Mouse (Mus musculus) mesoderm, embryonic 11.5 days (tissue): ENCODE data around the gene Agpat2.

Source experiments
- DNase-seq: peaks from one replicate; pipeline ENCODE4 v3.0.0-alpha.2; 2012; ENCODE audit warnings: low read depth, low spot score

Gene Agpat2

GRCm38 (mm10) chr2:26626081-26626480, 21.9 kb upstream of the Agpat2 start:
- DNase-seq, result no peak

GRCm38 (mm10) chr2:26625419-26625818, 21.2 kb upstream of the Agpat2 start:
- DNase-seq, result no peak

DNA sequence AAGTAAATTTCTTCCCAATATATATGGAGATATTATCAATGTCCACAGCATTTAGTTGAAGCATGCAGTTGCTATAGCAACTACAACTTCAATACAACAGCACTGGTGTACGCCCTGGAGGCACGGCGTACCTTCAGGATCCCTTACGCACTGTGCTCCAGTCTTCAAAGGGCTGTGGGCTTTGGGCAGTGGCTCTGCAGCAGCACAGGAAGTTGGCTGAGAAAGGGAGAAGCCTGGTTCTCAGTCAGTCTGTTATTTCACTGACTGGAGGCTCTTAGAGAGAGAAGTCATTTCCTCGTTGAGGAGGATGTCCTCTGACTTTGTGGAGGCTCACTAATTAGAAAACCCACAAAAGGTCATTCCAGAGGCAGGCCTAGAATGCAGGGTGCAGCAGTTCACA, 18.8 kb upstream of the Agpat2 start:
- no peak for DNase-seq

DNA sequence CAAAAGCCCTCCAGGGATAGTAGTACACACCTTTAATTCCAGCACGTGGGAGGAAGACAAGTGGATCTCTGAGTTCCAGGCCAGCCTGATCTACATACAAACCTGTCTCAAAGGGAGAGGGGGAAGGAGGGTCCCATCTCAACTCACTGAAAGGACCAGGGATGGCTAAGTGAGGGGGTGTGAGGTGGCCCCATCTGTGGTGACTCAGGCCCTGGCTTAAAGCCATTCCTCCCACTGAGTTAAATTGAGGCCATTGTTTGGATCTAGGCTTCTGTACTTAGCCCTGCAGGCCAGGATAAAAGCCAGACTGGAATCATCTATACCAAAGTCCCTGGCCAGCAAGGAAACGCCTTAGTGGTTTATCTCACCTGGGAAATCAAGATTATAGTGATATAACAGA, 17.0 kb upstream of the Agpat2 start:
- no peak for DNase-seq

GRCm38 (mm10) chr2:26617928-26618327, 13.7 kb upstream of the Agpat2 start:
- DNase-seq, result no peak

GRCm38 (mm10) chr2:26617331-26617730, 13.1 kb upstream of the Agpat2 start:
- DNase-seq, result no peak

DNA sequence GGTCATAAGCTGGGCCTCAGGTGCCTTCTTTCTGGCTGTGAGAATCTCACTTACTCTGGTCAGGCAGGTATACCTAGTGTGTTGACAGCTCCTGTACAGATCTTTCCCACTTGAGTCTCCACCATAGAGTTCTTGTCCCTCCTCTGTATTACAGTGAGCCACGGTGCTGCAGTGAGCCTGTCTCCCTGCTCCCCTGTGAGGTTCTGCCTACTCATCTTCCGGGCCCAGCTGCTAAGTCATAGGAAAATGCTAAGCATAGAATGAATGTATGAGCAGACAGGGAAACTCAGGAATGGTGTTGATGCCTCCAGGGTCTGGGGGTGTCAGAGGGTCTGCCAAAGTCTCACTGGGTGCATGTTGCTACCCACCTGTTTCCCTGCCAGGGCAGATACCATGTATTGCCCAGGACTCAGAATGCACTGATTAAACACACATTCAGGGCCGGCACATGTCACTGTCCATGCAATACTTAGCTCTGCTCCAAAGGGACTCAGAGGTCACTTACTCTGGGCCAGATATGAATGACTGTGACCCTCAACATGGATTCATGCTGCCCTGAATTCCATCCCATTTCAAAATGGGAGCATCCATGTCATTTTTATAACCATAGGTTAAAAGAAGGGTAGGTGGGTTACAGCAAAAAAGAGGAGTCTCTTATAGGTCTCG, 11.4 kb upstream of the Agpat2 start:
- no peak for DNase-seq

- no peak for DNase-seq
Measured at GRCm38 (mm10) chr2:26614903-26615302, 10.7 kb upstream of the Agpat2 start.

- no peak for DNase-seq
Measured at GRCm38 (mm10) chr2:26611896-26612295, 7.7 kb upstream of the Agpat2 start.

GRCm38 (mm10) chr2:26611054-26611453, 6.8 kb upstream of the Agpat2 start:
- no peak for DNase-seq

DNA sequence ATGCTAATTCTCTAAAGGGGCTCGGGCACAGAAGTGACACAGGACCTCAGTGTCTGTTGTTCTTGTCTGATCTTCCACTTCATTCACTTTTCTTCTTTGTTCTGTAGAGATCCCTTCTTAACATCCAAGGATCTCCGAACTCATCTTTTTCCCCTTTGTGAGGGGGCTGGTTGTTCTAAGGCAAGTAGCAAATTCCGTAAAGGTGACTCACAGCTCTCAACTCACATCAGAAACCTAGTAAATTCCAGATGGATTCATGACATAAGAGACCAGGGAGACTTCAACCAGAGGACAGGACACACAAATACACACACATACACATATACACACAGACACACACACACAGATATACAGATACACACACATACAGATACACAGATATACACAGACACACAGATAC, 6.3 kb upstream of the Agpat2 start:
- no peak for DNase-seq

DNA sequence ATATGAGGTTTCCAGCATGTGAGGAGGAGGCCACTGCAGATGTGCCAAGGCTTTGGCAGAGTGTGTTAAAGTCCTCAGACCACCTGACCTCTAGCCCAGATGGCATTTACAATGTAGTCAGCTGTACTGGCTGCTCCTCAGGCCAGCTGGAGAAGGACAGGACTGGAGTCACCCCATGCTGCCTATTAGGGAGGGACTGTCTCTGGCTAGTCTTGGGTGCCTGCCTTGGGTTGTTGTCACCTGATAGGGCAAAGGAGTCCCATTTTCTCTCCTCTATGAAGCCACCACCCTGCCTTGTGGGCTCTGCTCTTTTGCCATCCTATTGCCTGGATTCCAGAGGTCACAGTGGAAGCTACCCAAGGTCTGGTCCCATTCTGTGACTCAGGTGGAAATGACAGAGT, 5.0 kb upstream of the Agpat2 start:
- DNase-seq, result no peak

DNA sequence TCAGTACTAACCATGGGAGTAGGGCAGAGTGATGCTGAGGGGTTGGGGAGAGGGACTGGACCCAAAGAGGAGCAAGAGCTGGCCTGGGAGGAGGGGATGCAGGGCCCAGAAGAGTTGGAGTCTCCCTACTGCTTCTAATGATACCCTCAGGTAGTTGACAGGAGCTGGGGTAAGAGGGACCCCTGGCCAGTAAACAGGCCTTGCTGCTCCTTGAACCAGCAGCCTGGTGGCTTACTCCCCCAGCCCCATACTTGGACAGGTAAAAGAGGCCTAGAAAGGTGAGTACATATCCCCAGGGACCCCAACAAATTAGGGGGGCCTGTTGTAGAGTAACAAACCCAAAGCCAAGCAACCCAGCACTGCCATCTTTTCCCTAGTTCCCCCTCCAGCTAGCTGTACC, 4.6 kb upstream of the Agpat2 start:
- DNase-seq, result no peak

GRCm38 (mm10) chr2:26607056-26607910, 3.1 kb upstream of the Agpat2 start:
- no peak for DNase-seq

DNA sequence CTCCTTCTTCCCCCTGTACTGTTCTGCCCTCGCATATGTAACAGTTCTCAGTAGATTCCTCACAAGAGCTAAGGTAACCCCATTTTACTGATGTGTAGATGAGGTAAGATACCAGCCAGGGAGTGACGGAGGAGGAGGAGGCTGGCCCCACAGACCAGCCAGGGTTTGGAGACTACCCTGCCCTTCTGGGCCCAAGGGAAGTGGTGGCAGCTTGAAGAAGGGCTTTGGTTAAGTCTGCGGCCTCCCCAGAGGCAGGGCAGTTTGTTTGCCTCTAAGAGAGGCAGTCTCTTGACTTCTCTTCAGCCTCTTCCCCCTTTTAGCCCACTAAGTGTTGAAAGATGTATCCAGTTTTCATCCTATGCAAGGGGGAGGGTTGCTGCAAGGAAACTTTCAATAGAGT, 2.4 kb upstream of the Agpat2 start:
- no peak for DNase-seq

GRCm38 (mm10) chr2:26605331-26605730, 1.1 kb upstream of the Agpat2 start:
- DNase-seq, result no peak

DNA sequence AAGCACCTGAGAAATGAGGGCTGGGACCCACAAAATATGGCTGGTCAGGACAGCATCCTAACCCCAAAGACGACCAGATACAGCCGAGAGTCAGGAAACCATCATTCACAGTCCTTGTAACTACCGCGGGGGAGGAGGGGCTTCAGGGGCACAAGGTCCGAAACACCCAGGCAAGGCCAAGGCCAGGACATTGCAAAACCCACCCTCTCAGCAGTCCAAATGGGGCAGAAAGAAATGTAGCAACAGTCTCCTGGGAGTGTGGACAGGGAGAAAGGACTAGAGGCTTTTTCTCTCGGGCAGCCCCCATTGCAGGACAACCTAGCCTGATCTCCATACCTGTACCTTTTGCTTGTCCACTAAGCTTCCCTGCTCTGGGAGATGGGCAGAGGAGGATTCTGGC, 1.1 kb downstream of the Agpat2 start:
- DNase-seq, result no peak

- DNase-seq, result no peak
Measured at GRCm38 (mm10) chr2:26602631-26603030, 1.6 kb downstream of the Agpat2 start.

- DNase-seq, result no peak
Measured at GRCm38 (mm10) chr2:26601595-26601994, 2.6 kb downstream of the Agpat2 start.

DNA sequence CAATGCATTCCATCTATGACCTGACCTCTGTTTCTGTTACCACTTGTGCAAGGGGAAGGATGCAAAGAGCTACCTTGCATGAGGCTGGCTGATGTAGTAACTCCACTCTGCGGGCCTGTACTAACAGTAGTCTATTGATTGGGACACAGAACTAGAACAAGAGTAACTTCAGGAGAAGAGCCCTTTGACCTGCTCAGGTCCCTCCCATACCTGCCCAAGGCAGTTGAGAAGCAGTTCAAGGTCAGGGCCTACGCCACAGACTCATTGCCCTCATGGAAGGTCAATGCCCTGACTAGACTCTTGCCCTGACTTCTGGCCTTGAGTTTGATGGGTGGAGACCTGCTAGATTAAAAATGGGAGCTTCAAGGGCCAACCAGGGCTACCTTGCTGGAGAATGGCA, 3.6 kb downstream of the Agpat2 start:
- no peak for DNase-seq

GRCm38 (mm10) chr2:26599965-26600364, 4.3 kb downstream of the Agpat2 start:
- no peak for DNase-seq

DNA sequence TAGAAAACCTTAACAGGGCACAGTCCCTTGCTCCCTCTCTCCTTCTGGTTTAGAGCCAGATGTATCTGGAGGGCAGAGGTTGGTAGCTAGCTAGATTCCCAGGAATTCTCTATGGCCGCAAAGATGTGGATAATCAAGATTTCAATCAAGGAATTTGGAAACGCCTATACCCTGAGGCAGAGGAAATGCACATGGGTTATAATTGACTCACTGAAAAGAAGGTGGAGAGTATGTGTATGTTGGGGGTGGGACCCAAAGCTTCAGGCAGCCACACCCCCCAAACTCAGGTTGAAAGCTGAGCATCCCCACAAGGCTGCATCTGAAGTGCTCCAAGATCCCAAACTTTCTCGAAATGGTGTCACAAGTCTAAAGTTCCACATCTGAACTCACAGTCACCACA, 5.8 kb downstream of the Agpat2 start:
- no peak for DNase-seq

GRCm38 (mm10) chr2:26597810-26598209, 6.4 kb downstream of the Agpat2 start:
- no peak for DNase-seq
